Mouse (Mus musculus): ENCODE results near the gene Clasp1.

Clasp1 gene

DNA sequence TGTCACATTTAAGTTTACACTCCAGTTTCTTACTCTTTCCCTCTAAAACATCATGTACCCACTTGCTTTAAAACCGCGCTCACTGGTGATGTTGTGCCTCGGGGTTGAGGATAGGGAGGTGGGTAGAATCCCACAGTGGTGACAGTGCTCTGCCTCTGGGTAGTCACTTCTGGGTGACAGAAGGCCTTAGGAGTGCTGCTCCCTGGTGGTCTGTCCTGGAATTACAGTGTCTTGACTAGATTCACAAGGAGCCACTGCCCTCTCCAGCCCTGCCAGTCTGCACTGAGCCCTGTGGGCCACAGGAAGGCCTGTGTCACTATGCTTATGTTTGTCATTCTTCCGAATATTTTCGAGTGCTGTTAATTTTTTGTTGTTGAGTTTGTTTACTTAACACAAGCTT, 109.5 kb downstream of the Clasp1 start:
- DNase-seq (ENCODE audit: low spot score) = peak; percentile 65

- no peak for DNase-seq (ENCODE audit: low spot score)
Observed at GRCm38 (mm10) chr1:118500606-118501005, 111.7 kb downstream of the Clasp1 start.

DNA sequence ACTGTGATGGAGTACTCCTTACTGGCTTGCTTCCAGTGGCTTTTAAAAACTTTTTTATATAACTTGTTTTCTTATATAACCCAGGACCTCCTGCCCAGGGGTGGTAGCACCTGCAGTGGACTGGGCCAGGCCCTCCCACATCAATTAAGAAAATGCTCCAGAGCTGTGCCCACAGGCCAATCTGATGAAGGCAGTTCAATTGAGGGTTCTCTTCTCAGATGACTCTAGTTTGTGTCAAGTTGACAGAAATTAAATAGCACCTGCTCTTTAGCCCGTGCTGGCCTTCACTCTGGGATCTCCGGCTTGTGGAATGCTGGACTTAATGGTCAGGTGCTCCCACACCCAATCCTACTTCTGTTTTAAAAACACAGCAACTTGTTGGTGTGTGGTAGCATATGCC, 112.8 kb downstream of the Clasp1 start:
- DNase-seq (ENCODE audit: low spot score) = no peak

GRCm38 (mm10) chr1:118505746-118506145, 116.9 kb downstream of the Clasp1 start:
- DNase-seq (ENCODE audit: low spot score) = no peak

DNA sequence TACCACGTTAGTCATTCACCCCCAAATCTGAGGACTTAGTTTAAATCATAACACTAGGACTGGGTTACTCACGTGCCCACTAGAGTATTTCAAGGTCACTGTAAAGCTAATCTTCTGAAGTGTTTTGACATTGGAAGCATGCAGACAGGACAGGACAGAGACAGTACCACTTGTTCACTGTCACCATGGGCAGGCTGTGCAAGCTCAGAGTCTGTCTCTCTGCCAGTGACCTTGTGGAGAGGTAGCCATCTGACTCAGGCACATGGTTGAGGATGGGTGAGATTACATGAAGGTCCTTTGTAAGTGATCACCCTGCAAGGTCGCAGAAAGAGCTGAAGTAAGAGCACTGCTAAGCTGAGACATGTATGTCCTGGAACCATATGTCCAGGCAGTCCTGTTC, 122.1 kb downstream of the Clasp1 start:
- DNase-seq (ENCODE audit: low spot score) = no peak

GRCm38 (mm10) chr1:118511738-118512530, 123.1 kb downstream of the Clasp1 start:
- DNase-seq (ENCODE audit: low spot score) = no peak

DNA sequence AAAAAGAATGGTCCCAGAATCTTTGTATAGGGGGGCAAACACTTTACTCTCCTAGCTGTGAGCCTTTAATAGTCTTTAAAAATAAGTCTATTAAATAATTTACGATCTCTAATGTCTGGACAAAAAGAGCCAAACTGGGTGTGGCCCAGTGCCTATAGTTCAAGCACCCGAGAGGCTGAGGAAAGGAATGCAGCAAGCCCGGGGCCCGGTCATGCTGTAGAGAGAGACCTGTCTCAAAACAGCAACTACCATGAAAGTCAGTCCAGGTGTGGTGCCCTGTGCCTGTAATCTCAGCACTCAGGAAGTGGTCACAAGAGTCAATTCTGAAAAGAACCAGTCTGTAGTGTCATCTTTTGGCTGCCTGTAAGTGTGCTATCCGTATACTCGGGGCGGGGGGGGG, 127.4 kb downstream of the Clasp1 start:
- DNase-seq (ENCODE audit: low spot score) = no peak

DNA sequence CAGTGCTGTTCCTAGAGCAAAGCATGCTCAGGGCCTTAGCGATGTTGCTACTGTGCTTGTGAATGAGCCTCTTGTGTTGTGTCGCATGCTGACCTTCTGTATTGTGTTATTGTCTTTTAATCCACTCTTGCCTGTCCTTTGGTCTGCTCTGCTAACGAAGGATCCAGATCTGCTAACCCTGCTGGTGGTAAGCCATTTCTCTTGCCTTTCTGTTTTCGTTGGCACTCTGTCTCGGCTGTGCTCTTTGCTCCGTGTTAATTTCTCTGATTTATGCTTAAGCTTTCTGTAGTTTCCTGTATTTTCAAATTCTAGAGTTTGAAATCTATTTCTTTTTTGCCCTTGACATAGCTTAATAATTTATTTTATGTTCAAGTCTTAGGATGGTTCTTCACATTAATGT, 134.3 kb downstream of the Clasp1 start:
- no peak for DNase-seq (ENCODE audit: low spot score)

GRCm38 (mm10) chr1:118525336-118525735, 136.5 kb downstream of the Clasp1 start:
- DNase-seq (ENCODE audit: low spot score) = no peak

DNA sequence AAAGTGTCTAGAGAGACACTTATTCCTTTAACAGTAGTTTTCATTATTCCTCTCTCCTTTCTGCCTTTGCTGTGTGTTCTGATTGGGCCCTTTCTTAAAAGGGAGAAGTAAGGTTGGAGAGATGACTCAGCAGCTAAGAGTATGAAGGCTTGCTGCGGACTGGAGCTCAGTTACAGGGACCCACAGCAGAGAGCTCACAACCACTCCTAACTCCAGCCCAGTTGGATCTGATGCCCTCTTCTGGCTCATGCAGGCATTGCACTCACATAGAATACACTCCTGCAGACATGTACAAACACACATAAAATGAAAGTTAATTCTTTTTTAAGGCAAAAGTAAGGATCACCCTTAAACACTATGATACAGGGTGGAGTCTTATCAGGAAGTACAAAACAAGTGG, 140.4 kb downstream of the Clasp1 start:
- no peak for DNase-seq (ENCODE audit: low spot score)

DNA sequence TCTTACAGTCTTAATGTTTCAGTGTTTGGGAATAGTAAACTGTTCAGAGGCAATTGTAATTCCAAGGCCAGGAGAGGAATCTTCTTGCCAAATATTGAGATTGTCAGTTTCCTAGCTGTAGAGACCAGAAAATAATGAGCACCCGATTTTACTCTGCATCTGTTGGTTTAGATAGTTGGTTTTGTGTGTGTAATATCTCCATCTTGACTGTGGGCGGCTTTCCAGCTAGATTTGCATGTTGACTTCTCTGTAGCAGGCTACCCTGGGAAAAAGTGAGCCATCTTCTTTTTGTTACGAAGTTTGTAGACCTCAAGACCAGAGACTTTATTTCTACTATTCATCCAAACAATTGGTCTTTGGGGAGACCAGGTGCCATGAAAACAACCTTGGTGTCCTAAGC, 142.4 kb downstream of the Clasp1 start:
- no peak for DNase-seq (ENCODE audit: low spot score)

GRCm38 (mm10) chr1:118536021-118536420, 147.2 kb downstream of the Clasp1 start:
- DNase-seq (ENCODE audit: low spot score) = no peak

GRCm38 (mm10) chr1:118539046-118539445, 150.2 kb downstream of the Clasp1 start:
- DNase-seq (ENCODE audit: low spot score) = no peak

DNA sequence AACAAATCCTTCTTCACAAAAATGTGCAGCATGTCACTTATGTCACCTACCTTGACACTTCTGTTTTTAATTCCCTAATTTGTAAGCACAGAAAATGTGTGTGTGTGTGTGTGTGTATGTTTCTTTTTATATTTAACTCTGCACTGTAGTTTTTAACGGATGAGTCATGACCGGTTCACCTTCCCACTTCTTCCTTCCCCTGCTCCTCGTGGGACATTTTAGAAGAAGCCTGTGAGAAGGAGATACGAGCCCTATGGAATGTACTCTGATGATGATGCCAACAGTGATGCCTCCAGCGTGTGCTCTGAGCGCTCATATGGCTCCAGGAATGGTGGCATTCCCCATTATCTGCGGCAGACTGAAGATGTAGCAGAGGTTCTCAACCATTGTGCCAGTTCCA, 154.0 kb downstream of the Clasp1 start:
- no peak for DNase-seq (ENCODE audit: low spot score)

DNA sequence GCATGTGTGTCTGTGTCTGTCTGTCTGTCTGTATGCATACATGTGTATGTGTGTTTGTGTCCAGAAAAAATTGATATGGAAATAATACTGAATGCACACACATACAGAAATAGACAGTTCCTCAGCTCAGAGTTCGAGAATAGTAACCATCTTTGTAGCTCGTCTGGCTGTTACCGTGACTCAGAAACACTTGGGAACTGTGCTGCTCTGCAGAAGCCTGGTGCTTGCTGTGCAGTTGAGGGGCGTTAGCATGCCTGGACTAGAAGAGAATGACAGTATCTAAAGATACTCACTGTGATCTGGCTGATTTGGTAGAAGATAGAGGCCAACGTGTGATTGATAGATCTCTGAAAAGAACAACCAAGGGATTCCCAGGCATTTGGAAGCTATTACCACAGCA, 159.9 kb downstream of the Clasp1 start:
- no peak for DNase-seq (ENCODE audit: low spot score)

DNA sequence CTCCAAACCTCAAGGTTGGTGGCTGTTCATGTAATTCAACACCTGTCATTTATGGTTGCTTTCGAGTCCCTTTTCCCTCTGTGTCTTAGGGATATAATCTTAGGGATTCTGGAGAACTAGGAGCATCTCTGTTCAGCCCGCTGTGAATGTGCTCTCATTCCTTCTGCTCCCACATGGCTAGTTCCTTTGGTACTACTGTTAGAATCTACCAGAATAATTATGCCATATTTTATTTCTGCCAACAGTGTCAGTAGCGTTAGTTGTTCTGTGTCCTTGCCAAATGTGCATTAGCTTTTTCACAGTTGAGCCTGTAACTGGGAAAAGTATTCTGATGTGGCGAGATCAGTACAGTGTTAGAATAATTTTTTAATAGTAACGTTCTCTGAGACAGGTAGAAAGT, 162.3 kb downstream of the Clasp1 start:
- DNase-seq (ENCODE audit: low spot score) = no peak

DNA sequence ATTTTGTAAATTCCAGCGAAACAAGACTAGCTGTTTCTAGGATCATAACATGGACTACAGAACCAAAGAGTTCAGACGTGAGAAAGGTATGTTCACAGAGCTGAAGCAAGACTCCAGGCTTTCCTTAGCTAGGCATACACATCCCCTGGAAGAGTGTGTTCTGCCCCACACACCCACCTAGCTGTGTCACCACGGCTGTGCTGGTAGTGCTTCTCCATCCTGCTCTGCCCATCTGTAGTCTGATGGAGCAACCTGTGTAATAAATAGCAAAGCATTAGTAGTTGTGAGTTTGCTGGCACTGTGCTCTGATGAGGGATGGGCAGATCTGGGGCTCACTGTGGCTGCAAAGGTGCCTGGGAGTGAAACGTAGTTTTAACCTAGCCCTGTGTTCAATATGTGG, 163.2 kb downstream of the Clasp1 start:
- DNase-seq (ENCODE audit: low spot score) = no peak

DNA sequence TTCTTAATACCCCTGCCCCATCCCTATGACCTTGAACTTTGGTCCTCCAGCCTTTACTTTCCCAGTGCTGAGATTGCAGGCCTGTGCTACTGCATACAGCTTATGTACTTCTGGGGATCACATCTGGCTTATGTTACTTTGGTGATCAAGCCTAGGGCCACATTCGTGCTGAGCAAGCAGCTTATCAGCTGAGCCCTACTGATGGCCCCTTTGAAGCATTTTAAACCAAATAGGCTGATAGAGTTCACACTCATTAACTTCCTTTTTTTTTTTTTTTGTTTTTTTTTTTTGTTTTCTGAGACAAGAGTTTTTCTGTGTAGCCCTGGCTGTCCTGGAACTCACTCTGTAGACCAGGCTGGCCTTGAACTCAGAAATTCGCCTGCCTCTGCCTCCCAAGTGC, 164.2 kb downstream of the Clasp1 start:
- DNase-seq (ENCODE audit: low spot score) = no peak

- DNase-seq (ENCODE audit: low spot score) = no peak
Observed at GRCm38 (mm10) chr1:118553451-118553850, 164.6 kb downstream of the Clasp1 start.

DNA sequence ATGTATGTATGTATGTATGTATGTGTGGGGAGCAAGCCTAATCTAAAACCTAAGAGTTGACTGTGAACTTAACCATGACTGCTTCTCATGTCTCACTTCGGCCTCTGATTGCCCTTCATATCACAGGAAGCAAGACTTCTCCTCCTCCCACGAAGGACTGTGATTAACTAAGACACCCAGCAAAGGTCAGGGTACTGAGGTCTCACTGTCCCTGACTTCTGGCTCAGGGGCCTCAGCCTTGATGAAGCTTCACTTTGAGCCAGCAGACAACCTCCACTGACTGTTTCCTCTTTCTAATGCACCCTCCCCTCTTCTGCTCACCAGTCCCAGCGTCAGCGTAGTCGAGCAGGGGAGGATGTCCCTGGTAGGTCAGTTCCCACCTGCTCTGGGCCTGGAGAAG, 166.1 kb downstream of the Clasp1 start:
- no peak for DNase-seq (ENCODE audit: low spot score)

DNA sequence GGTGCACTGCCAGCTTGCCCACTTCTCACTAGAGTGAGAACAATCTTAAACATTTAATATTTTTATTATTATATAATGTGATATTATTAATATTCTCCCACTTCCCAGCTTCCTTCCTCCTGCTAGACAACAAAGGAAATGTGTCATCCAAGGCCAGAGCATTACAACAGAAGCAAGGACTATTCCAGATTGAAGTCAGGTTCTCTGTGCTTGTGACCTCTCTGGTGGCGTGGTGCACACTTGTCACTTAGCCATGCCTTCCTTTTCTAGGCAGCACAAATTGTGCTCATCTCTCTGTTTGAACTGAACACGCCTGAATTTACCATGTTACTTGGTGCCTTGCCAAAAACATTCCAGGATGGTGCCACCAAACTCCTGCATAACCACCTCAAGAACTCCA, 170.9 kb downstream of the Clasp1 start:
- DNase-seq (ENCODE audit: low spot score) = no peak

GRCm38 (mm10) chr1:118564561-118564960, 175.7 kb downstream of the Clasp1 start:
- no peak for DNase-seq (ENCODE audit: low spot score)

GRCm38 (mm10) chr1:118567659-118568058, 178.8 kb downstream of the Clasp1 start:
- DNase-seq (ENCODE audit: low spot score) = no peak

DNA sequence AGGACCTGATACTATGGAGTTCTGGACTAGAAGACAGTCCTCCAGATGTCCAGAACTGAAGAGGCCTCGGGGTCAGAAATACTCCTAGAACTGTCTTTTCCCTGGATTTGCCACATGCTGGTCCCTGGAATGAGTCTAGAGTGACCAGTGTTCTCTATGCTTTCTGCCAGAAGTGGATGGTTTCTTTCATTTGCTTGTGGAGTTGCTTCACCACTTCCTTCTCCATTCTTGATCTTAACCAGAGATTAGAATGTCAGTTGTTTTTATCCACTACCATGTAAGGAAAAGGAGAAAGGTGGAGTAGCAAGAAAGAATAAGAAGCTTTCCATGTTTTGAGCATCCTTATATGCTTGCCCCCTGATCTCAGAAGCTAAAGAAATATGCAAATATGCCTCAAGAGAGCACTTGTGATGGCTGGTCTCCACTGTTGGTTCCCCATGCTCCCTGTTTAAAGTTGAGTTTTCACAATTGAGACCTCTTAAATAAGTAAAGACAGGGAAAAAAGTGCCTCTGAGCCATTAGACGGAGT, 191.4 kb downstream of the Clasp1 start:
- DNase-seq (ENCODE audit: low spot score) = no peak

Measured in spleen, adult 12 weeks (tissue).